In the genomic region with DNA sequence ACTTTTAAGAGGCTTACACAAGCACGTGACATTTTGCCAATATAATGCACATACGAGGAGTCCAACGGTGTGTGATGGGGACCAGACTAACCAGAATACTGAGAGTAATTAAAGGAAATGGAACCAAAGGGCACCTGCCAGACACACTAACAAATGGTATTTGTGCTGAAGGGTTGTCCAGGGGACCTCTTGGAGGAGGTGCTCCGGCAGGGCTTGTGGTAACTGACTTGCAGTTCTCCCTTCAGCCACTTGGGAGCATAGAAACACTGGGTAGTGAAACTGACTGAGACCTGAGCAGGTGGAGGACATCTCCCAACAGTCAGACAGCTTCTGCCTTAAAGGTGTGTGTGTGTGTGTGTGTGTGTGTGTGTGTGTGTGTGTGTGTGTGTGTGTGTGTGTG, we compare ENCODE assay signal across 8 mouse cellular contexts.
A peak's percentile ranks its signal among the peaks of the same experiment; 100 is the strongest.
DNase-seq lines count a peak whose midpoint lies in the region; ATAC-seq and TF ChIP-seq lines count a peak whose summit lies in the region.
"Had no signal": no experiment of that assay in that cellular context is flagged by ENCODE, and none has a peak within 500 bp of the region (broad histone marks: within the 10 kb centered on the region; RNA-seq: fewer than 3 reads in every experiment).

No protein-coding gene starts in this region.

- H3K4me2 ChIP-seq in hindbrain, embryonic 15.5 days: no peak overlapping the region

- H3K36me3 ChIP-seq in hindbrain, embryonic 15.5 days: no peaks in the 10 kb centered on the region

- H3K4me3 ChIP-seq in hindbrain, embryonic 15.5 days: no peak overlapping the region

- no peak overlapping the region for H3K27ac ChIP-seq in hindbrain, embryonic 15.5 days (replicated peaks)
- H3K27ac ChIP-seq: macrophage had no signal

- no peak overlapping the region for H3K9ac ChIP-seq in hindbrain, embryonic 15.5 days

- no peaks in the 10 kb centered on the region for H3K27me3 ChIP-seq in Patski
- no peaks in the 10 kb centered on the region for H3K27me3 ChIP-seq in hindbrain, embryonic 15.5 days

- in situ Hi-C loops in Patski (cut with MboI; ENCODE audit: low pct_unique_long_range_greater_than_20kb): no loop called here

- H3K9me3 ChIP-seq in hindbrain, embryonic 15.5 days: no peaks in the 10 kb centered on the region

- peak; percentile 80 for ATAC-seq in Patski
- ATAC-seq in hindbrain, embryonic 15.5 days (ENCODE audit: low FRiP score, low read depth): peak; percentile 53; the same call in 1 of the 2 replicates
- ATAC-seq in megakaryocyte, adult 5-6 weeks (ENCODE audit: poor library complexity, severe bottlenecking): 0 out of 2 replicates have a peak, but pooled peaks have one; percentile 38

- H3K4me1 ChIP-seq in hindbrain, embryonic 15.5 days (replicated peaks): peaks cover 25% of the 10 kb centered on the region

- WGBS in hindbrain, embryonic 15.5 days: 23% methylated on average over 4 of the region's 4 CpGs

- DNase-seq in Patski (ENCODE audit: low read depth, low spot score): peak; percentile 28
- peak; percentile 78 for DNase-seq in cerebellum, adult 8-10 months
- DNase-seq in frontal cortex, postnatal 25 days (ENCODE audit: low spot score in 2 of 2): peak; percentile 56
- DNase-seq in layer of hippocampus, postnatal 36 days: peak; percentile 37 to 57
- DNase-seq in right cerebral cortex, adult 2 months (ENCODE audit: low spot score in 2 of 2): peak; percentile 81 to 86

- CTCF ChIA-PET in Patski (lab: Charles Lee): interaction anchor here (0.6 to 3.5 kb wide), 12 partner anchors 10 to 115 kb away, joined by 3 to 16 read pairs (median 4); no protein-coding TSS in a partner anchor

- peak; percentile 76 for TF ChIP-seq CTCF in Patski (IDR thresholded peaks at IDR 0.05)

- POLR2A ChIA-PET in Patski (lab: Charles Lee): no interaction called here

Comparison
In these comparisons a context has a peak if more than half of its experiments do, and no peak if none do; other contexts are left out.
1. DNase-seq: peak in every context shown above with its lines; median percentile 84 in right cerebral cortex, adult 2 months; 78 in cerebellum, adult 8-10 months; 56 in frontal cortex, postnatal 25 days; 47 in layer of hippocampus, postnatal 36 days; 28 in Patski.